22 mouse cellular contexts compared by ENCODE assay signal in the genomic region with DNA sequence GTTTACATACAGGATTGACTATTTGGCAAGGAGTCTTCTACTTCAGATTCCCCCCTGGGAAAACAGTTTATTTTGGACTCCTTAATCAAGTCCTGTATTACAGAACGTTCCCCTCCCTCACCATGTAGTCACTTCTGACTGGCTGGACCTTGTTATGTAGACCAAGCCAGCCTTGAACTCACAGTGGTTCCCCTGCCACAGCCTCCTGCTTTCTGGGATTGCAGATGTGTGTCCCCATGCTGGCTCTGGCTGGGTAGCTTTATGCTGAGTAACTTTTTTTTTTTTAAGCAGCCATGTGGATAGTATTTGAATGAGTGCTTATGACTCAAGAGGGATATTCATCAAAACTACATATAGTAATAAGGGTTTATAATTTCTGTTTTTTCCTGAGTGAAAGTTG. TPM values are rescaled to one million over a fixed set of nuclear protein-coding genes. Genes with fewer than 3 reads are reported as not detected.
DNase-seq lines count a peak whose midpoint lies in the region; TF ChIP-seq lines count a peak whose summit lies in the region.
"Had no signal": no experiment of that assay in that cellular context is flagged by ENCODE, and none has a peak within 500 bp of the region (broad histone marks: within the 10 kb centered on the region; RNA-seq: fewer than 3 reads in every experiment).

No protein-coding gene starts in this region.

- no peaks in the 10 kb centered on the region for H3K9me3 ChIP-seq in heart, embryonic 10.5 days
- H3K9me3 ChIP-seq: embryonic facial prominence, embryonic 15.5 days; forebrain, embryonic 12.5 days had no signal

- TF ChIP-seq CTCF in kidney, adult 2 months (conservative IDR thresholded peaks at IDR 0.05; ENCODE audit: insufficient read depth, insufficient read length, low read depth, low read length): no peak

- intact Hi-C loops in heart, postnatal 25 days (cut with DNase I): no loop called here

- DNase-seq in heart, embryonic 10.5 days (ENCODE audit: low spot score): peak; percentile 57
- no peak for DNase-seq in heart, postnatal 25 days (ENCODE audit: low spot score)
- DNase-seq in 3T3-L1 (ENCODE audit: low read depth, low spot score) (peak; percentile 18), NIH3T3 (ENCODE audit: low read depth) (peak; percentile 48)
- no peak for DNase-seq in kidney, adult 2 months
- DNase-seq: adrenal gland, adult 2 months; adrenal gland, postnatal 10 days; adrenal gland, postnatal 25 days; B cell, adult 2 months; cerebellum, adult 11 months; cerebellum, adult 18-20 months; cerebellum, adult 8-10 months; cerebellum, adult 9-11 months; cerebellum, postnatal 14 days; cerebellum, postnatal 36 days; embryo, embryonic 11 days had no signal

- TF ChIP-seq POLR2A in kidney, adult 2 months (IDR thresholded peaks at IDR 0.05; ENCODE audit: low read depth, low read length): no peak

- peaks cover 10% of the 10 kb centered on the region for H3K36me3 ChIP-seq in heart, embryonic 10.5 days
- H3K36me3 ChIP-seq in kidney, adult 2 months (ENCODE audit: control insufficient read depth, insufficient read depth, low read length): no peaks in the 10 kb centered on the region
- H3K36me3 ChIP-seq: forebrain, embryonic 12.5 days had no signal

- H3K27ac ChIP-seq in heart, embryonic 10.5 days: no peak overlapping the region
- H3K27ac ChIP-seq in kidney, adult 2 months (ENCODE audit: insufficient read depth, low read depth, low read length): no peak overlapping the region
- H3K27ac ChIP-seq: embryonic facial prominence, embryonic 13.5 days; forebrain, embryonic 10.5 days; forebrain, embryonic 12.5 days had no signal

- H3K4me3 ChIP-seq in heart, embryonic 10.5 days: no peak overlapping the region
- no peak overlapping the region for H3K4me3 ChIP-seq in kidney, adult 2 months (ENCODE audit: insufficient read depth, low read depth, low read length)
- H3K4me3 ChIP-seq: embryonic facial prominence, embryonic 13.5 days; embryonic facial prominence, embryonic 15.5 days; erythroblast, embryonic 14.5 days; forebrain, embryonic 10.5 days; forebrain, embryonic 12.5 days had no signal

- no peaks in the 10 kb centered on the region for H3K27me3 ChIP-seq in heart, embryonic 10.5 days (ENCODE audit: insufficient read depth, poor library complexity, severe bottlenecking)
- H3K27me3 ChIP-seq in kidney, adult 2 months (replicated peaks; ENCODE audit: control insufficient read depth, insufficient read depth, low read length): no peaks in the 10 kb centered on the region
- H3K27me3 ChIP-seq: CH12.LX; embryonic facial prominence, embryonic 13.5 days; embryonic facial prominence, embryonic 15.5 days; forebrain, embryonic 12.5 days had no signal

- peaks cover 32% of the 10 kb centered on the region for H3K4me1 ChIP-seq in heart, embryonic 10.5 days
- peaks cover 5% of the 10 kb centered on the region for H3K4me1 ChIP-seq in kidney, adult 2 months (ENCODE audit: control insufficient read depth, insufficient read depth, low read length)

- WGBS in heart, embryonic 10.5 days: 81% methylated on average over 1 of the region's 1 CpGs
- WGBS in kidney, adult 2 months: 48% methylated on average over 1 of the region's 1 CpGs

RNA-seq across cellular contexts. Expression of gene Fto, which starts 27.4 kb away (rescaled TPM):
- 81.7 and 83.2 TPM in 2 replicates for polyA plus RNA-seq in heart, embryonic 10.5 days (2016; fragmentation: Nextera tagmentation; extraction: Ambion mirVana)
- 10 to 100 TPM; 65.9 to 67.1 TPM for total RNA-seq in heart, postnatal 25 days (2021)
- polyA plus RNA-seq in kidney, adult 2 months (2012; rRNA removed): 40.9 and 43.9 TPM in 2 replicates

RNA-seq across cellular contexts. Expression of gene Rpgrip1l, which starts 27.7 kb away (rescaled TPM):
- 9.2 and 9.3 TPM in 2 replicates for polyA plus RNA-seq in heart, embryonic 10.5 days (2016; fragmentation: Nextera tagmentation; extraction: Ambion mirVana)
- 1 to 10 TPM; 3.8 to 5.1 TPM for total RNA-seq in heart, postnatal 25 days (2021)
- 1.6 and 2.1 TPM in 2 replicates for polyA plus RNA-seq in kidney, adult 2 months (2012; rRNA removed)

Comparison
In these comparisons a context has a peak if more than half of its experiments do, and no peak if none do; other contexts are left out.
1. DNase-seq: peak in heart, embryonic 10.5 days (single experiment), 3T3-L1 (single experiment) and NIH3T3 (single experiment); none in heart, postnatal 25 days (single experiment) and kidney, adult 2 months (single experiment).